ENCODE assay signal across 31 mouse cellular contexts in genomic region chr19:58767329-58767728, GRCm38 (mm10). TPM values are rescaled to one million over a fixed set of nuclear protein-coding genes. Genes with fewer than 3 reads are reported as not detected.
DNase-seq lines count a peak whose midpoint lies in the region; ATAC-seq and TF ChIP-seq lines count a peak whose summit lies in the region.
"Had no signal": no experiment of that assay in that cellular context is flagged by ENCODE, and none has a peak within 500 bp of the region (broad histone marks: within the 10 kb centered on the region; RNA-seq: fewer than 3 reads in every experiment).

No protein-coding gene starts in this region.

- peaks cover 4% of the 10 kb centered on the region; the same call in 1 of the 2 replicates for H3K27me3 ChIP-seq in forebrain, embryonic 11.5 days (ENCODE audit: control insufficient read depth, insufficient read depth, low read length)
- H3K27me3 ChIP-seq in forebrain, embryonic 12.5 days, result peaks cover 41% of the 10 kb centered on the region
- no peaks in the 10 kb centered on the region for H3K27me3 ChIP-seq in kidney, embryonic 16.5 days (ENCODE audit: insufficient read depth, low read length)
- peaks cover 7% of the 10 kb centered on the region for H3K27me3 ChIP-seq in limb, embryonic 10.5 days (ENCODE audit: low read depth, poor library complexity, severe bottlenecking)
- no peaks in the 10 kb centered on the region for H3K27me3 ChIP-seq in stomach, postnatal 0 days (ENCODE audit: control insufficient read depth, insufficient read depth, low read length)
- H3K27me3 ChIP-seq: CH12.LX; embryonic facial prominence, embryonic 15.5 days had no signal

- TF ChIP-seq EP300 in stomach, postnatal 0 days (optimal IDR thresholded peaks at IDR 0.05), result no peak

- no peak overlapping the region for H3K4me3 ChIP-seq in forebrain, embryonic 11.5 days (ENCODE audit: low read depth, low read length)
- no peak overlapping the region for H3K4me3 ChIP-seq in forebrain, embryonic 12.5 days (replicated peaks)
- no peak overlapping the region for H3K4me3 ChIP-seq in kidney, embryonic 16.5 days (ENCODE audit: low read length)
- no peak overlapping the region for H3K4me3 ChIP-seq in limb, embryonic 10.5 days
- H3K4me3 ChIP-seq in stomach, postnatal 0 days (ENCODE audit: low read depth, low read length), result no peak overlapping the region
- H3K4me3 ChIP-seq: embryonic facial prominence, embryonic 12.5 days; embryonic facial prominence, embryonic 15.5 days; heart, adult 2 months; heart, embryonic 10.5 days; heart, embryonic 13.5 days had no signal

- H3K4me2 ChIP-seq in forebrain, embryonic 11.5 days (ENCODE audit: low read depth, low read length, severe bottlenecking), result no peak overlapping the region
- H3K4me2 ChIP-seq in forebrain, embryonic 12.5 days, result no peak overlapping the region
- no peak overlapping the region for H3K4me2 ChIP-seq in kidney, embryonic 16.5 days (replicated peaks; ENCODE audit: low read depth, low read length)
- no peak overlapping the region for H3K4me2 ChIP-seq in stomach, postnatal 0 days (replicated peaks; ENCODE audit: low read depth)
- H3K4me2 ChIP-seq: embryonic facial prominence, embryonic 12.5 days; embryonic facial prominence, embryonic 15.5 days; heart, embryonic 13.5 days; hindbrain, embryonic 14.5 days had no signal

- H3K27ac ChIP-seq in forebrain, embryonic 11.5 days (ENCODE audit: low read depth, low read length), result no peak overlapping the region
- no peak overlapping the region for H3K27ac ChIP-seq in forebrain, embryonic 12.5 days
- H3K27ac ChIP-seq in kidney, embryonic 16.5 days (ENCODE audit: low read length), result no peak overlapping the region
- H3K27ac ChIP-seq in limb, embryonic 10.5 days, result peak overlapping the region; percentile 8; the same call in 1 of the 2 replicates
- no peak overlapping the region for H3K27ac ChIP-seq in stomach, postnatal 0 days (replicated peaks)
- H3K27ac ChIP-seq: embryonic facial prominence, embryonic 12.5 days; embryonic facial prominence, embryonic 15.5 days; heart, adult 2 months; heart, embryonic 10.5 days; heart, embryonic 13.5 days; hindbrain, embryonic 14.5 days; hindbrain, postnatal 0 days had no signal

- no peak overlapping the region for H3K9ac ChIP-seq in forebrain, embryonic 11.5 days (ENCODE audit: low read length)
- H3K9ac ChIP-seq in forebrain, embryonic 12.5 days, result no peak overlapping the region
- H3K9ac ChIP-seq in kidney, embryonic 16.5 days (replicated peaks; ENCODE audit: low read length), result no peak overlapping the region
- no peak overlapping the region for H3K9ac ChIP-seq in stomach, postnatal 0 days (ENCODE audit: low read length)
- H3K9ac ChIP-seq: embryonic facial prominence, embryonic 12.5 days; embryonic facial prominence, embryonic 15.5 days; heart, embryonic 13.5 days; hindbrain, embryonic 14.5 days had no signal

- peaks cover 4% of the 10 kb centered on the region; the same call in 1 of the 2 replicates for H3K4me1 ChIP-seq in forebrain, embryonic 11.5 days (replicated peaks; ENCODE audit: control insufficient read depth, insufficient read depth, low read length)
- H3K4me1 ChIP-seq in forebrain, embryonic 12.5 days, result peaks cover 13% of the 10 kb centered on the region; the same call in 1 of the 2 replicates
- H3K4me1 ChIP-seq in kidney, embryonic 16.5 days (ENCODE audit: insufficient read depth, low read length), result peaks cover 3% of the 10 kb centered on the region; the same call in 1 of the 2 replicates
- H3K4me1 ChIP-seq in limb, embryonic 10.5 days, result peaks cover 21% of the 10 kb centered on the region
- H3K4me1 ChIP-seq in stomach, postnatal 0 days (replicated peaks; ENCODE audit: control insufficient read depth, insufficient read depth), result no peaks in the 10 kb centered on the region

- ATAC-seq in forebrain, embryonic 11.5 days (replicated peaks; ENCODE audit: low FRiP score), result peak; percentile 44; the same call in 1 of the 2 replicates
- ATAC-seq in forebrain, embryonic 12.5 days (ENCODE audit: low FRiP score), result no peak
- ATAC-seq in kidney, embryonic 16.5 days (ENCODE audit: low FRiP score, low TSS enrichment), result 0 out of 2 replicates have a peak, but pooled peaks have one; percentile 27
- ATAC-seq in stomach, postnatal 0 days (ENCODE audit: low FRiP score, low TSS enrichment), result no peak
- ATAC-seq: hindbrain, postnatal 0 days; inflammation-experienced regulatory T-cells, adult 6 months; Patski had no signal

- TF ChIP-seq CTCF in stomach, postnatal 0 days (IDR thresholded peaks at IDR 0.05; ENCODE audit: low read depth), result no peak

- H3K9me3 ChIP-seq in forebrain, embryonic 11.5 days (ENCODE audit: control insufficient read depth, low read length), result no peaks in the 10 kb centered on the region
- no peaks in the 10 kb centered on the region for H3K9me3 ChIP-seq in forebrain, embryonic 12.5 days
- H3K9me3 ChIP-seq in kidney, embryonic 16.5 days (ENCODE audit: low read length), result no peaks in the 10 kb centered on the region
- H3K9me3 ChIP-seq in limb, embryonic 10.5 days (replicated peaks), result no peaks in the 10 kb centered on the region
- H3K9me3 ChIP-seq in stomach, postnatal 0 days (ENCODE audit: control insufficient read depth, low read length), result no peaks in the 10 kb centered on the region
- H3K9me3 ChIP-seq: embryonic facial prominence, embryonic 12.5 days; embryonic facial prominence, embryonic 15.5 days; heart, embryonic 10.5 days; heart, embryonic 13.5 days had no signal

- peak; percentile 65 for DNase-seq in forebrain, embryonic 11.5 days (ENCODE audit: low spot score)
- no peak for DNase-seq in kidney, postnatal 10 days
- no peak for DNase-seq in limb, embryonic 10.5 days (ENCODE audit: low spot score)
- peak; percentile 7 for DNase-seq in stomach, postnatal 0 days (ENCODE audit: low spot score)
- DNase-seq in kidney, adult 11 months, result no peak
- DNase-seq: adrenal gland, postnatal 10 days; adrenal gland, postnatal 36 days; B cell, adult 2 months; cerebellum, adult 11 months; cerebellum, adult 2 months; cerebellum, adult 9-11 months; cerebellum, postnatal 25 days; gastrocnemius, postnatal 10 days; gastrocnemius, postnatal 36 days; heart, adult 2 months; heart, postnatal 14 days; heart, postnatal 4 days had no signal

- 30% methylated on average over 6 of the region's 6 CpGs for WGBS in forebrain, embryonic 11.5 days
- WGBS in forebrain, embryonic 12.5 days, result 13% methylated on average over 6 of the region's 6 CpGs
- WGBS in kidney, embryonic 16.5 days, result 71% methylated on average over 6 of the region's 6 CpGs
- 94% methylated on average over 6 of the region's 6 CpGs for WGBS in limb, embryonic 10.5 days
- WGBS in stomach, postnatal 0 days, result 91% methylated on average over 6 of the region's 6 CpGs

- H3K36me3 ChIP-seq in forebrain, embryonic 11.5 days (ENCODE audit: control insufficient read depth, insufficient read depth, low read length), result no peaks in the 10 kb centered on the region
- no peaks in the 10 kb centered on the region for H3K36me3 ChIP-seq in forebrain, embryonic 12.5 days (replicated peaks)
- no peaks in the 10 kb centered on the region for H3K36me3 ChIP-seq in kidney, embryonic 16.5 days (ENCODE audit: insufficient read depth, low read length)
- no peaks in the 10 kb centered on the region for H3K36me3 ChIP-seq in limb, embryonic 10.5 days
- no peaks in the 10 kb centered on the region for H3K36me3 ChIP-seq in stomach, postnatal 0 days (ENCODE audit: control insufficient read depth, insufficient read depth, low read length)
- H3K36me3 ChIP-seq: embryonic facial prominence, embryonic 12.5 days; embryonic facial prominence, embryonic 15.5 days; G1E; heart, embryonic 10.5 days; heart, embryonic 13.5 days had no signal

RNA-seq across cellular contexts. Expression of gene Pnliprp2, which starts 7.8 kb away (rescaled TPM):
- not detected in 2 replicates for polyA plus RNA-seq in forebrain, embryonic 11.5 days (2014; fragmentation: Nextera tagmentation; extraction: Ambion mirVana)
- polyA plus RNA-seq in forebrain, embryonic 12.5 days (2016; fragmentation: Nextera tagmentation; extraction: Ambion mirVana), result not detected in 2 replicates
- 0.22 and 0.28 TPM in 2 replicates for polyA plus RNA-seq in kidney, embryonic 16.5 days (2015; fragmentation: Nextera tagmentation; extraction: Ambion mirVana)
- 0.11 TPM in 1 of 2 replicates, not detected in the other for polyA plus RNA-seq in limb, embryonic 10.5 days (2016; fragmentation: Nextera tagmentation; extraction: Ambion mirVana)
- polyA plus RNA-seq in stomach, postnatal 0 days (2015; fragmentation: Nextera tagmentation; extraction: Ambion mirVana), result 3.9 and 4.2 TPM in 2 replicates
- polyA plus RNA-seq: cerebellum, adult 2 months; embryonic facial prominence, embryonic 12.5 days; G1E; heart, adult 2 months; hindbrain, postnatal 0 days; inflammation-experienced regulatory T-cells, adult 6 months; Patski had no signal

RNA-seq across cellular contexts. Expression of gene 1700019N19Rik, which starts 26.9 kb away (rescaled TPM):
- polyA plus RNA-seq in forebrain, embryonic 11.5 days (2014; fragmentation: Nextera tagmentation; extraction: Ambion mirVana), result not detected in 2 replicates
- not detected in 2 replicates for polyA plus RNA-seq in forebrain, embryonic 12.5 days (2016; fragmentation: Nextera tagmentation; extraction: Ambion mirVana)
- not detected in 2 replicates for polyA plus RNA-seq in kidney, embryonic 16.5 days (2015; fragmentation: Nextera tagmentation; extraction: Ambion mirVana)
- not detected in 2 replicates for polyA plus RNA-seq in limb, embryonic 10.5 days (2016; fragmentation: Nextera tagmentation; extraction: Ambion mirVana)
- polyA plus RNA-seq in stomach, postnatal 0 days (2015; fragmentation: Nextera tagmentation; extraction: Ambion mirVana), result 0.10 TPM in 1 of 2 replicates, not detected in the other
- polyA plus RNA-seq: cerebellum, adult 2 months; embryonic facial prominence, embryonic 15.5 days; G1E; heart, embryonic 10.5 days; heart, embryonic 13.5 days; heart, embryonic 16.5 days; hindbrain, embryonic 11.5 days; hindbrain, embryonic 14.5 days; hindbrain, postnatal 0 days; inflammation-experienced regulatory T-cells, adult 6 months; Patski had no signal

RNA-seq across cellular contexts. Expression of gene Pnliprp1, which starts 38.6 kb away (rescaled TPM):
- not detected in 2 replicates for polyA plus RNA-seq in forebrain, embryonic 11.5 days (2014; fragmentation: Nextera tagmentation; extraction: Ambion mirVana)
- polyA plus RNA-seq in forebrain, embryonic 12.5 days (2016; fragmentation: Nextera tagmentation; extraction: Ambion mirVana), result not detected in 2 replicates
- polyA plus RNA-seq in kidney, embryonic 16.5 days (2015; fragmentation: Nextera tagmentation; extraction: Ambion mirVana), result 0.18 and 1.2 TPM in 2 replicates
- 0.25 TPM in 1 of 2 replicates, not detected in the other for polyA plus RNA-seq in limb, embryonic 10.5 days (2016; fragmentation: Nextera tagmentation; extraction: Ambion mirVana)
- polyA plus RNA-seq in stomach, postnatal 0 days (2015; fragmentation: Nextera tagmentation; extraction: Ambion mirVana), result 10.3 and 11.8 TPM in 2 replicates
- polyA plus RNA-seq: cerebellum, adult 2 months; G1E; hindbrain, embryonic 11.5 days; hindbrain, embryonic 14.5 days; hindbrain, postnatal 0 days; inflammation-experienced regulatory T-cells, adult 6 months; Patski had no signal

Comparison
In these comparisons a context has a peak if more than half of its experiments do, and no peak if none do; other contexts are left out.
1. ATAC-seq: peak in forebrain, embryonic 11.5 days (single experiment) and kidney, embryonic 16.5 days (single experiment); none in forebrain, embryonic 12.5 days (single experiment) and stomach, postnatal 0 days (single experiment).
2. DNase-seq: peak in forebrain, embryonic 11.5 days (single experiment) and stomach, postnatal 0 days (single experiment); none in kidney, postnatal 10 days (single experiment), limb, embryonic 10.5 days (single experiment) and kidney, adult 11 months (single experiment).